Mouse (Mus musculus): ENCODE data around the gene Slain1.

GRCm38 (mm10) chr14:103706347-103706746 lies 56.3 kb downstream of the Slain1 start:
- no peak for TF ChIP-seq POLR2A (IDR thresholded peaks at IDR 0.05; ENCODE audit: insufficient read depth, low read length)
- TF ChIP-seq CTCF (IDR thresholded peaks at IDR 0.05; ENCODE audit: low read depth, low read length), result no peak
